8 mouse cellular contexts compared by ENCODE assay signal in the genomic region with DNA sequence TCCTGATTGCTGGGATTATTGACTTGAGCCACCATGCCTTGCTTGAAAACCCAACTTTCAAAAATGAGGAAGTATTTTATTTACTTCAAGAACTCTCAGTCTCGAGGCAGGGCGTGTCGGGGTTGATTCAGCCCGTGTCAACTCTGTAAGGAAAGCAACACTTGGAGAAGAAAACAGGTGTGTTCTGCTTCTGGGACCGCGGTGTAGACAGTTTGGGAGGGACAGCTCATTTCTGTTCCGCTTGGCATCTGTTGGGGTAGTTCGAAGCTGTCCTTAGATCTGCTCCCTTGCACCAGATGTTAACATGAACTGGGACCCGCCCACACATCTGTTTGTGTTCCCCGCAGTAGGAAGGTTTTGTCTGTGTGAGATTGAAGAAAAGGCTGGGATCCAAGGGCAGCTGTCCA. TPM values are rescaled to one million over a fixed set of nuclear protein-coding genes. Genes with fewer than 3 reads are reported as not detected.
A peak's percentile ranks its signal among the peaks of the same experiment; 100 is the strongest.
DNase-seq lines count a peak whose midpoint lies in the region; ATAC-seq and TF ChIP-seq lines count a peak whose summit lies in the region.

No protein-coding gene starts in this region.

- H3K9me3 ChIP-seq in intestine, embryonic 15.5 days = no peaks in the 10 kb centered on the region
- H3K9me3 ChIP-seq in forebrain, postnatal 0 days (ENCODE audit: low read length) = no peaks in the 10 kb centered on the region

- no peak overlapping the region for H3K4me2 ChIP-seq in intestine, embryonic 15.5 days (replicated peaks)
- no peak overlapping the region for H3K4me2 ChIP-seq in forebrain, postnatal 0 days (ENCODE audit: low read depth)

- H3K36me3 ChIP-seq in intestine, embryonic 15.5 days = no peaks in the 10 kb centered on the region
- no peaks in the 10 kb centered on the region for H3K36me3 ChIP-seq in forebrain, postnatal 0 days (ENCODE audit: insufficient read depth)

- TF ChIP-seq CTCF in forebrain, postnatal 0 days (IDR thresholded peaks at IDR 0.05; ENCODE audit: low read depth) = no peak

- H3K27me3 ChIP-seq in intestine, embryonic 15.5 days (replicated peaks) = no peaks in the 10 kb centered on the region
- H3K27me3 ChIP-seq in forebrain, postnatal 0 days (ENCODE audit: insufficient read depth, low read length) = no peaks in the 10 kb centered on the region

- H3K4me1 ChIP-seq in intestine, embryonic 15.5 days (replicated peaks) = peaks cover 23% of the 10 kb centered on the region
- no peaks in the 10 kb centered on the region for H3K4me1 ChIP-seq in forebrain, postnatal 0 days (ENCODE audit: insufficient read depth)

- no peak overlapping the region for H3K4me3 ChIP-seq in intestine, embryonic 15.5 days (replicated peaks)
- no peak overlapping the region for H3K4me3 ChIP-seq in forebrain, postnatal 0 days (ENCODE audit: low read depth, low read length)

- no peak overlapping the region for H3K9ac ChIP-seq in intestine, embryonic 15.5 days
- no peak overlapping the region for H3K9ac ChIP-seq in forebrain, postnatal 0 days

- WGBS in intestine, embryonic 15.5 days = 57% methylated on average over 10 of the region's 10 CpGs
- WGBS in forebrain, postnatal 0 days = 82% methylated on average over 10 of the region's 10 CpGs

- DNase-seq in A20 (ENCODE audit: low read depth, low spot score) (peak; percentile 91), ZHBTc4 (ENCODE audit: low read depth, low spot score) (peak; percentile 49)
- peak; percentile 62 to 76 for DNase-seq in monocyte, adult 2 months (ENCODE audit: low read depth in 1 of 2, low spot score in 2 of 2)
- DNase-seq in cerebellum, postnatal 36 days = no peak
- no peak for DNase-seq in cerebellum, postnatal 25 days
- DNase-seq in forebrain, postnatal 0 days = no peak
- no peak for DNase-seq in cerebellum, adult 9-11 months

- peak; percentile 3; the same call in 1 of the 2 replicates for ATAC-seq in intestine, embryonic 15.5 days
- no peak for ATAC-seq in forebrain, postnatal 0 days

- no peak overlapping the region for H3K27ac ChIP-seq in intestine, embryonic 15.5 days
- H3K27ac ChIP-seq in forebrain, postnatal 0 days (ENCODE audit: low read depth, low read length) = no peak overlapping the region

RNA-seq across cellular contexts. Expression of a gene that starts 28.8 kb away (rescaled TPM):
- polyA plus RNA-seq in intestine, embryonic 15.5 days (2015; fragmentation: Nextera tagmentation; extraction: Ambion mirVana) = 27.8 and 29.0 TPM in 2 replicates
- 2.4 and 4.6 TPM in 2 replicates for total RNA-seq in forebrain, postnatal 0 days (2014; rRNA removed)
- 2.7 and 4.9 TPM in 2 replicates for polyA plus RNA-seq in forebrain, postnatal 0 days (2015; fragmentation: Nextera tagmentation; extraction: Ambion mirVana)

RNA-seq across cellular contexts. Expression of a gene that starts 38.7 kb away (rescaled TPM):
- polyA plus RNA-seq in intestine, embryonic 15.5 days (2015; fragmentation: Nextera tagmentation; extraction: Ambion mirVana) = 3.2 TPM in 2 replicates
- 30.5 and 37.8 TPM in 2 replicates for total RNA-seq in forebrain, postnatal 0 days (2014; rRNA removed)
- polyA plus RNA-seq in forebrain, postnatal 0 days (2015; fragmentation: Nextera tagmentation; extraction: Ambion mirVana) = 10.5 and 14.6 TPM in 2 replicates

RNA-seq across cellular contexts. Expression of a gene that starts 45.7 kb away (rescaled TPM):
- polyA plus RNA-seq in intestine, embryonic 15.5 days (2015; fragmentation: Nextera tagmentation; extraction: Ambion mirVana) = 1.1 and 1.8 TPM in 2 replicates
- not detected in 2 replicates for total RNA-seq in forebrain, postnatal 0 days (2014; rRNA removed)
- 0.30 and 0.39 TPM in 2 replicates for polyA plus RNA-seq in forebrain, postnatal 0 days (2015; fragmentation: Nextera tagmentation; extraction: Ambion mirVana)

RNA-seq across cellular contexts. Expression of a gene that starts 57.9 kb away (rescaled TPM):
- 12.4 and 13.9 TPM in 2 replicates for polyA plus RNA-seq in intestine, embryonic 15.5 days (2015; fragmentation: Nextera tagmentation; extraction: Ambion mirVana)
- 40.1 and 44.9 TPM in 2 replicates for total RNA-seq in forebrain, postnatal 0 days (2014; rRNA removed)
- polyA plus RNA-seq in forebrain, postnatal 0 days (2015; fragmentation: Nextera tagmentation; extraction: Ambion mirVana) = 23.7 and 25.5 TPM in 2 replicates

Comparison
In these comparisons a context has a peak if more than half of its experiments do, and no peak if none do; other contexts are left out.
1. DNase-seq: peak in A20 (single experiment), ZHBTc4 (single experiment) and monocyte, adult 2 months (2 of 2); none in cerebellum, postnatal 36 days (0 of 2), cerebellum, postnatal 25 days (0 of 2), forebrain, postnatal 0 days (single experiment) and cerebellum, adult 9-11 months (single experiment).